Mouse (Mus musculus) gonadal fat pad, adult 2 months (tissue): Measurements from ENCODE around the gene Plekha4. TPM values are rescaled to one million over a fixed set of nuclear protein-coding genes. Genes with fewer than 3 reads are reported as not detected.
"Not testable (repeated sequence)": the region's sequence is repeated elsewhere in the genome, so short reads cannot be mapped to it uniquely, and the experiment has no call there.

Experiments used
- DNase-seq: peaks from one replicate; pipeline ENCODE4 v3.0.0-alpha.2; 2012; ENCODE audit warnings: low read depth
- polyA plus RNA-seq: library from polyadenylated mRNA; depleted of rRNA; stranded (reverse); fragments of >200 nt; gene quantifications from 2 replicates; pipeline ENCODE4 v1.2.3, GENCODE M21; 2012

Gene Plekha4
- polyA plus RNA-seq, 1 experiment = 13.9 TPM

DNA sequence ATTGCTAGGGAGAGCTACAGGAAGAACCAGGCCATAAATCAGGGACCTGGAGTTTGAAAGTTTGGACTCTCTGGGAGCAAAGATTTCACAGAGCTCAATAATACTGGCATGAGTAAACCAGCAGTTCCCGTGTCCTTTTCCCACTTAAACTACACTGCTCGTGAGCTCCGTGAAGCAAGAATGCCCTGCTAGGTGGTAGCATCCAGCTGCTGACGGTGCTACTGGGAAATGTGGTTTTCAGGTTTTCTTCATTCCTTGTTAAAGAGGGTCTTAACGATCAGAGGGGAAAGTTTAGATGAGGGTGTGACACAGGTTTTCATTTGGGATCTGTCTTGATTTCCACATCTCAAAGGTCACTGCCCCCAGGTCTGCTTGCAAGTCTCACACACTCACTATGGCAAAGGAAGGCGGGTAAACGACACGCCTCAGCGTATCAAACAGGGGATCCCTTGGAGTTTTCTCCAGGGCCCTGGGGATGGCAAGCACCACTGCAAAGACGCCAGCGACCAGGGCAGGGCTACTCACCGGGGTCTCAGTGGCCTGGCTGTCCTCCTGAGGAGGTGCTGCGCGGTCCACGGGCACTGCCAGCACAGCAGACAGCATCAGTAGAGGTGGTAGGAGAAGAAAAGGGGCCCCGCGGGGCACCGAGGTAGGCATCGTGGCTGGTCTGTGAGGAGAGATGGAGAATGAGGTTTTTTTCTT is 16.8 kb upstream of the Plekha4 start:
- DNase-seq = no peak

DNA sequence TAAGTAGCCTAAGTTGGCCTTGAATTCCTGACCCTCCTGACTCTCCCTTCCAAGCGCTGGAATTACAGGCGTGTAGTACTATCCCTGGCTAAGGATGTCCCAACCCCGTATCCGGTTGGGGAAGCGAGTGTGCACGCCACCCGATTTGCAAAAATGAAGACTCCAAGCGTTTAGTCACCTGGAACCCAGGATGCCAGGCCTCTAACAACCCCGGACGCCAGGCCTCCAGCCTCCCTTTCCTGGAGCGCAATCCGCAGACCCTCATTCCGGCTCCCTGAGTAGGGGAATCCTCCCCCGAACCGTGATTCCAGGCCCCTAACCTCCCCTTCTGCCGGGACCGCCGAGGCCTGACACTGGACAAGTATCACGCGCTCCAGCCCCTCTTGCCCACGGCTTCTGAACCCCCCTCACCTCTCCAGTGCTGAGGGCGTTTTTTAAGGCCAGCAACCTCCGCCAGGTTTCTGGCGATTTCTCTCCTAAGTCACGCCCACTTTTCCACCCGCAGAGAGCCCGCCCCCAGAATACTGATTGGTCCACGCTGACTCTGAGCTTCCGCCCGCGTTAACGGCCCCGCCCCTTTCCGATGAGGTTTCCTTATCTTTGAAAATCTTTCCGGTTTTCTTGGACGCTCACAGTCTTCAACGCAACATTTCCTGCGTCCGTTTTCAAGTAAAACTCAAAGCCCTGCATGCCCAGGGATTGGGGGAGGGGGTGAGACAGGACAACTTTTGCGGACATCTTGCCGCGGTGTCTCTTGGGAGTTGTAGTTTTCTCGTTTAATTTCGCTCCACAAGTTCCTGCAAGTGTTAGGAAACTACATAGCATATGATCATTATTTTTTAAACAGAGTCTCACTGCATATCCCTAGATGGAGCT is 16.0 kb upstream of the Plekha4 start, which contains the start of gene Nucb1:
Gene Nucb1 (minus strand): TSS at position 495 of the 876 bp plus-strand sequence.
- no peak for DNase-seq

DNA sequence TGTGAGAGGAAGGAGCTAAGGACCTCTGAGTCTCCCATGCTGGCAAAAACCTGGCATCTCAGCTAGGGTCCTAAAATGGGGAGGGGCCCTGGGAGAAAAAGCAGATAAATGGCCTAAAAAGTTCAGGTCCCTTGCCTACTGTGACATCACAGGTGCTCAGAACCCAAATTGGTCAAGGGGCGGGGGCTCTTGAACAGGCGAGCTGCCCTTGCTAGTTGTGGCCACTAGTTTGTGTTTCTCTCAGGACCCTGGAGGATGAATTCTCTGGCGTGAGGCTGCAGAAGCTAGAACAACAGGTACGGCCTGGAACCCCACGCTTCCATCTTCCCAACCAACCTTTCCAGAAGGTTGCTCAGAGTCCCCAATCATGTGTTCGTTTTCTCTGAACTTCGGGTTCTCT is 11.7 kb upstream of the Plekha4 start:
- DNase-seq = no peak

DNA sequence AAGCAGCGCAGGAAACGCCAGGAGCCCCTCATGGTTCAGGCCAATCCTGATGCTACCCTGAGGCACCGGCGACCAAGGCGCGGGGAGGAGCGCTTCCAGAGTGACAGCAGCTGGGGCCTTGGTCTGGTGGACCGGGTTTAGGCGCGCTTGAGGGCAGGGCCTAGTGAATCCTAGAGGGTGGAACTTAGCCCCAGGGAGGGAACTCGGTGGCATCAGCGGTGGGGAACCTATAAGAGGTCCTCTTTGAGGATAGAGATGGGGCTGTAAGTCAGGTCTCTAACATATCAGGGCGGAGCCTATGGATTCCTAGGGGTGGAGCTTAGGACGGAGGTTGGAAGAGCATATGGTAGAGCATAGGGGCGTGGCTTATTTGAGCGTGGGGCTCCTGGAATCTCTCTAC is 10.7 kb upstream of the Plekha4 start:
- no peak for DNase-seq

DNA sequence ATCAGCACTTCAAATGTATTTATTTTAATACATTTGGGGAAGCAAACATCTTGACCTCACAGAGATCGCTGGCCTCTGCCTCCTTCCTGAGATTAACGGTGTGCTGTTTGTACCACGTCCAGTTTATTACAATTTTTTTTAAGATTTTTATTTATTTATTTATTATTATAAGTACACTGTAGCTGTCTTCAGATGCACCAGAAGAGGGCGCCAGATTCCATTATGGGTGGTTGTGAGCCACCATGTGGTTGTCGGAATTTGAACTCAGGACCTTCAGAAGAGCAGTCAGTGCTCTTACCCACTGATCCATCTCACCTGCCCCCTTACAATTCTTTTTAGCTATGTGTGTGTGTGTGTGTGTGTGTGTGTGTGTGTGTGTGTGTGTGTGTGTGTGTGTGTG is 9.3 kb upstream of the Plekha4 start:
- DNase-seq = not testable (repeated sequence)

DNA sequence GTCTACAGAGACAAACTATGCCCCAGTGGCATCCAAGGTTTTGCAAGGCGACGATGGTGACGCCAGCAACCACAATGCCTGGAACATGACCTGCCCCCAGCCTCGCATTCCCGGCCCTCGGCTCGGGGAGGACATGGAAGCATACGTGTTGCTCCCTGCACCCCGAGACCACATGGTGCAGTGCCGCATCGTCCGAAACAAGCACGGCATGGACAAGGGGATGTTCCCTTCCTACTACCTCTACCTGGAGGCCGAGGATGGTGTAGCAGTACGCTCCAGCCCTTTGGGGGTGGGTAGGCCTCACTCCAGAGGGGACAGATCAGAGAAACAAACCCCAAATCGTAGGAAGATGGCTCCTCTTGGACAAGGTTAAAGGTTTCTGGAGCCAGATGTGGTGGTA is 7.5 kb upstream of the Plekha4 start:
- DNase-seq = no peak

DNA sequence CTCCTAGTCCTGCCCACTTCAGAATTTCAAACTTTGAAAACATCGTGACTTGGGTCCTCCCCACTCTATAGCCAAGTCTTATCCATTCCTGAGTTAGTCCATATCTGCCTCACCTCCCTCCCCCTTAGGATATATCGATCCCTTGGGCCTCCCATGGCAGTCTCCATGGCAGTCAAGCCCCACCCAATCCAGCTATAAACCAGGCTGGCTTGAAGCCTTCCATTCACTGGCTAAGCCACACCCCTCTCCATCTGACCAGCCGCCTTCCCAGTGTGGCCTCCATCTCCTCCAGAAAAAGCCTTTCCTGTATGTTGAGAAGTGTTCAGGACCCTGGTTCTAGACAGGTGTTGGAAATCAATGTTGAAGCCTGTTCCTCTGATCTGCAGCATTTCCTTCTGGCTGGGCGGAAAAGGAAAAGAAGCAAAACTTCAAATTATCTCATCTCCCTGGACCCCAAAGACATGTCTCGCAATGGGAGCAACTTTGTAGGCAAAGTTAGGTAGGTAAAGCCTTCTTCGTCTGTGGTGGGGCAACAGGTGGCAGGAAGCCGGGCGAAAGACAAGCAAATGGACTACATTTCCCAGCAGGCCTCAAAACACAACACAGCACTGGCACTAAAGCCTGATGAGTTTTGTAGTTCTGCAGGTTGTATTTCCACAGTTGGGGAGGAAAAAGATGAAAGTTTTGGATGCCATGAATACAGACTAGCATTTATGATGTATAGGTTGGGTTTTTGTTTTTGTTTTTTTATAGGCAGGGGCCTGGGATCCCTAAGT is 6.6 kb upstream of the Plekha4 start:
- DNase-seq = no peak

DNA sequence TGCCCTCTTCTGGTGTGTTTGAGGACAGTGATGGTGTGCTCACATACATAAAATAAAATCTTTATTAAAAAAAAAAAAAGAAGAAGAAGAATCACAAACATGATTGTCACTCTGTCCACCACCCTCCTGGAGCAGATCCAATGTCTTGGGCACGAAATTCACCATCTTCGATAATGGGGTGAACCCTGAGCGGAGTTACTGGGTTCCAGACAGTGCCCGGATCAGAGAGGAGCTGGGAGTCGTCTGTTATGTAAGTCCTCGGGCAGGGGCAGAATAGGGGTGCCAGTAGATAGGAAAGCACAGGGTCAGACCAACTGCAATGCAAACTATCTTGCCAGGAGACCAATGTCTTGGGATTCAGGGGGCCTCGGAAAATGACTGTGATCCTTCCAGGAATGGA is 5.5 kb upstream of the Plekha4 start:
- no peak for DNase-seq

DNA sequence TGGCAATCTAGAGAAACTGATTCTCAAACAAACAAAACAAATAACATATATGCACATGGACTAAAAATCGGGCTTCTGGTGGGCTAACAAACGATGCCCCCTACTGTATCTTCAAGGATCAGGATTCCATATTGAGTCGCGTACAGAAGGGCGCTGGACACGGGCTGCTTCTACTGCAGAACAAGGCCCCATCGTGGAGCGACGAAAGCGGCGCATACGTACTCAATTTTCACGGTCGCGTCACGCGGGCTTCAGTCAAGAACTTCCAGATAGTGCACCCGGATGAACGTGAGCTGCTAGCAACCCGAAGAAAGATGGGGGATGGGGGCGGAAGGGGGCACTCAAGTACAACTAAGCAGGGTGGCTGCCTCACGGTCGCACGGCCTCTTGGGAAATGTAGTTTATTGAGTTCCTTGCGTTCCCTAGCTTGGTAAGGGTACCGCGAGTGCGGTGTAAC is 4.4 kb upstream of the Plekha4 start:
- DNase-seq = no peak

DNA sequence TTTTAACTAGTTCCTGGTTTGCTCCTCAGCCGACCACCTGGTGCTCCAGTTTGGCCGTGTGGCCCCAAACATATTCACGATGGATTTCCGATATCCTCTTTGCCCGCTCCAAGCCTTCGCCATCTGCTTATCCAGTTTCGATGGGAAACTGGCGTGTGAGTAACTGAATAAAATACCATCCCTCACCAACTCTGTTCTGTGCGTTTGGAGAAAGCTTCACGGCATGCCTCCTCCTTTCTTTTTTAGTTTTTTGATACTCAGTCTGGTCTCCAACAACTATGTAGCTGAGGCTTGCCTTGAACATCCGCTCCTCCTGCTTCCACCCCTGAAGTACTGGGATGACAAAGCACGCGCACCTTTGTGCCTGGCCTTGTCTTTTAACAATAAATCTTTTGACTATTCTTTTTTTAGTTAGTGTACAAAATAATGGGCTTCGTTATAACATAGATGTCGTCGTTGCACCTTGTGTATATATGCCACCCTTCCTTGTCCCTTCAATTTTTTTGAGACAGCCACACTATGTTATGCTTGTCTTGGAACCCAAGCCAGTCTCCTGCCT is 3.9 kb upstream of the Plekha4 start:
- DNase-seq = no peak

DNA sequence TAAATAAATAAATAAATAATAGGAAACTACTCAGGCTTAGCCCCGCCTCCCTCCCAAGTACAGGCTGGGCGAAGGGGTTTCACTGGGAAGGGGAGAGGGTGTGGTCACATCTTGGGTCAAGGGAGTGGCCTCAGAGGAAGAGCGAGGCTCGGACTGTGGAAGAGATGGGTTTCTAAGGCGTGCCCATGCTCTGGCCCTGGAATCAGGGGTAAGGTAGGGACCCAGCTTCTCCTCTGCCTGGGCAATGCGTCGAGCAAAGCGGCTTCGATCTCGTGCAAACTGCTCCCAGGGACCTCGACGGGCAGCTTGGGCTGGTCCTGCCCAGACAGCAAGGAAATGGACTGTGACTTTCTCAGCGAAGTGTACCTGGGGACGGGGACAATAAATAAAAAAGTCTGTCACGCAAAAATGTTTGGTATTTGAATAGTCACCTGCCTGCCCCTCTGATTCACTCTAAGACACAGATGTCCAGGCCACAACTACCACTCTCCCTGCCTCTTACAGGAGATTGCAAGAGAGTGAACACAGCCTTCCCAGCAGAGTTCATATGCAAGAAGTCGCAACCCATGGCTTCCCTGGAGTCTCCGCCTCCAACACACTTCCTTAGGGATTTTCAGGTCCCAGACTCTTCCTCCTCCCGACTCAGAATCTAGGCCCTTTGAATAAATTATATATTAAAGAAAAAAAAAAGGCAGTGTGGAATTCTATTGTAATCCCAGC is 3.0 kb upstream of the Plekha4 start:
- DNase-seq = no peak

DNA sequence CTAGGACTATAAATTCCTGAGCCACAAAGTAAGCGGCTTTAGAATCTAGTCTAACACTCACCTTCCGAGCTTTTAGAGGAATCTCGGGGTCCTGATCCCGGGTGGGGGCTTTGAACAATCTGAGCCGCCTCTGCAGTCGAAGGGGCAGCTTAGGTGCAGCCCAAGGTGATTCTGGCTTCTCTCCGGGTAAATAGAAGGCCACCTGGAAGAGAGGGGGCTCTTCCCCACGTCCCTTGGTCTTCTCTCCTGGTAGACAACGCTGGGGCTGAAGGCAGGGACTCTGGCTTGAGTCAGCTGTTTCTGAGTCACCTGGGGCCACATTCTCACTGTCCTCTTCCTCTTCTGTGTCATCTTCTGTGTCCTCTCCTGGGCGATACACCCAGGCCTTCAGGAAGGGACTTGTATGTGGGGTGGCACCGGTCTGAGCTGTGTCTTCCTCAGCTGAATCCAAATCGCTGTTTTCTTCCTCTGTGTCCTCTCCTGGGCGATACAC is 2.4 kb upstream of the Plekha4 start:
- no peak for DNase-seq

DNA sequence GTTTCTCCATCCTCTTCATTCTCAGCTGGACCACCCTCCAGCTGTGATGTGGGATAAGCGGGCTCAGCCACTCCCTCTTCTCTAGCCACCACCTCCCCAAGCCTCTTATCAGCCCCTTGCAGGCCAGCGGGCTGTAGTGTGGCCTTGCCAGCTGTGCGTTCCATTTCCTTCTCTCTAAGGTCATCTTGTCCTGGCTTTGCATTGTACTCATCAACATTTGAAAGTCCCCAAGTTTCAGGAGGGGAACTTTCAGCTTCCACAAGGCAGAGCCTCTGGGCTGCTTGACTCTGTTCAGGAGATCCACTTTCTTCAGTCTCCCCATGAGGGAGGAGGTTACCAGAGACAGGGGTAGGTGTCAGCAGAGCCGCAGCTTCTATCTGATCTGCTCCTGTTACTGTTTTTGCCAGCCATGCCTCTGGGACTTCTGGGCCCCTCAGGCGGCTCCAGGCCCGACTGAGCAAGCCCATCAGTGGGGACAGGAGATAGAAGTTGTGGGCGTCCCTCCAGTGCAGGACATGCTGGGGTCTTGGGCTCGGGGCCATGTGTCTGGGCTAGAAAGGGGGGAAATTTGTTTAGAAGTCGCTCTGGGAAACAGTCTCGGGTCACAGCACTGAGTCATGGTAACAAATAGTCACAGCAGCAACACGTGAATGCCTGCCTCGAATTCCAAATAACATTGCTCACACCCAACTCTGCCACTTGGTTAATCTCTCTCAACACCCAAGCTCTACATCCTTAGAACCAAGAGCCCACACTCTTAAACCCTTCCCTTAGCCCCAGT is 1.1 kb upstream of the Plekha4 start:
- no peak for DNase-seq

DNA sequence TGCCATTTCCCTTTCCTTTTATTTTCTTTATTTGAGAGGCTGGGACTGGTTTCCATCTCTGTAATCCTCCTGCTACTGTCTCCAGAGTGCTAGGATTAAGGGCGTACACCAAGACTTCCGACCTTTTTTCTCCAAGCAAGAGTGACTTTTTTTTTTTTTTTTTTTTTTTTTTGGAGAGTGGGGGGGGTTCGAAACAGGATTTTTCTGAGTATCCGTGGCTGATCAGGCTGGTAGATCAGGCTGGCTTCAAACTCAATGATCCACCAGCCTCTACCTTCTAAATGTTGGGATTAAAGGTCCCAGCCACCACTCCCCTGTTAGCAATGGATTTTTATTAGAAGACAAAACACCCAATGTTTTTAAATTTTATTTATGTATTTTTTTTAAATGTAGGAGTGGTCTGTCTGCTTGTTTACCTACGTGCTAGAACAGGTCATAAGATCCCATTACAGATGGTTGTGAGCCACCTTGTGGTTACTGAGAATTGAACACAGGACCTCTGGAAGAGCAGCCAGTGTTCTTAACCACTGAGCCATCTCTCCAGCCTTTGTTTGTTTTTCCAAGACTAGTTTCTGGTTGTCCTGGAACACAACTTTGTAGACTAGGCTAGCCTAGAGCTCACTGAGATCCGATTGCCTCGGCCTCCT is 467 bp downstream of the Plekha4 start:
- DNase-seq = no peak

DNA sequence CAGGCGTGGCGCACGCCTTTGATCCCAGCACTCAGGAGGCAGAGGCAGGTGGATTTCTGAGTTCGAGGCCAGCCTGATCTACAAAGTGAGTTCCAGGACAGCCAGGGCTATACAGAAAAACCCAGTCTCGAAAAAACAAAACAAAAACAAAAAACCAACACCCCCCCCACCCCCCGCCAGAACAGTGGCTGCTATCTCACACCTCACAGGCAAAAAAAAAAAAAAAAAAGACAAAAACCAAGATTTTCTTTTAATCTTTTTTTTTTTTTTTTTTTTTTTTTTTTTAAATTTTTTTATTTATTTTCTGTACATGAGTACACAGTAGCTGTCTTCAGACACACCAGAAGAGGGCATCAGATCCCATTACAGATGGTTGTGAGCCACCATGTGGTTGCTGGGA is 1.0 kb downstream of the Plekha4 start:
- DNase-seq = not testable (repeated sequence)

DNA sequence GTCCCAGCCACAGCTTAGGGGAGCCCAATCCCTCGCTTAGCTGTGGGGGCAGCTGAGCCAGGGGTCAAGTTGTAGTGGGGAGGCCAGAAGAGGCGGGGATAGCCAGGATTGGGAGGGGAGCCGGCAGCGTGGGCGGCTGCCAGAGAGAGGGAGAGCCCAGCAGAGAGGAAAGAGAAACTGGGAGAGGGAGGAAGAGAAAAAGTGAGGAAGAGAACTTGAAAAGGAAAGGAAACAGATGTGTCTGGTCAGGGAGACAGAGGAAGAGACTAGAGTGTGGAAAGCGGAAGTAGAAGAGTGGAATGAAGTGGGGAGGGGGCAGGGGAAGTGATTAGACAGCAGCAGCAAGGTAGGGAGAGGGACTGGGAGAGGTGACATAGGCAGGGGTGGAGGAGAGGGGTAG is 3.3 kb downstream of the Plekha4 start:
- no peak for DNase-seq

DNA sequence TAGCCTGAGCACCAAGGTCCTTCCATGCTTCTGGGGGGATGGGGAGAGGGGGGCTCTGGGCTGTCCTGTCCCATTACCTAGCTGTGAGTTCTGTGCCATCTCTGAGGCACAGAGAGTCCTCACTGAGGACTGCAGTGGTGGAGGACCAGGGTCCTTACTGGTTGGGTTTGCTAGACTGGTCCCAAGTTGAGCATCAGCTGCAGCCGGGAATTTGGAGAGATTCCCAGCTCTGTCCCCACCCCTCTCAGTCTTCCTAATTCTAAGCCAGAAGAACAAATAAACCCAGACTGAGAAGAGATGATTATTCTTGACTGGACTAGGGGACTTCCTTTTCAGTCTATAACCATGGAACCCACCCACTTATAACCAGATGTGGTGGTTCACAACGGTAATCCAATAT is 4.5 kb downstream of the Plekha4 start:
- DNase-seq = no peak

DNA sequence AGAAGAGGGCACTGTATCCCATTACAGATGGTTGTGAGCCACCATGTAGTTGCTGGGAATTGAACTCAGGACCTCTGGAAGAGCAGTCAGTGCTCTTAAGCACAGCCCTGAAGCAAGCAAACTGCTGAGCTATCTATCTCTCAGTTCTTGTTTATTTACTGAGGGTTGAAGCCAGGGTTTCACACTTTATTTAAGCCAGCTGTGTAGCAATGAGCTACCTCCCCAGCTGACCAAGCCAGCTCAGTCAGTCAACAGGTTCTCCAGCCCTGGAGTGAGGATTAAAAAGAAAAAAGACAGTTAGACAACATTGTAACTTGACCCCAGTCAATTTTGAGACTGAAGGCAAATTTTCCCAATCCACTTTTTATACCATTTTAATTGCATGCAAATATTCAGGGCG is 9.5 kb downstream of the Plekha4 start:
- peak; percentile 61 for DNase-seq

DNA sequence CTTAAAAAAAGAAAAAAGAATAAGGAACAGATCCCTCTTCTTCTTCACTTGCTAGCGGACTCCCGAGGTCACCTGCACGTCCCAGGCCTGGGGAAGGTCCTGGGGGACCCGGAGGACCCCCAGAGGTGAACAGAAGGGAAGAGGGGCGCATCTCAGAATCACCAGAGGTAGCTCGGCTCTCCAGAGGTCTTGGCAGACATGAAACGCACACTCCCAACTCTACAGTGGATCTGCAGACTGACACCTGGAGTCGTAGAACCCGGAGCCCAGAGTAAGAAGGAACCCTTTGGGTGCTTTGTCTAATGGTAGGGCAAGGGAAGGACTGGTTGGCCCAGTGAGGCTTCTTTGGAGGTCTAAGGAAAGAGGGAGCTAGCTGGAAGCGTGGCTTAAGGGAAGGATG is 11.5 kb downstream of the Plekha4 start:
- DNase-seq = no peak
